Mouse (Mus musculus) C2C12 (cell line): Measurements from ENCODE around the gene 9130230L23Rik. TPM values are rescaled to one million over a fixed set of nuclear protein-coding genes. Genes with fewer than 3 reads are reported as not detected.

ENCODE experiments used
- H3K27me3 ChIP-seq: one replicate; pipeline ENCODE4 v1.6.1; 2011; ENCODE audit not compliant: control insufficient read depth, insufficient read depth, insufficient read length
- H3K36me3 ChIP-seq: one replicate; pipeline ENCODE4 v1.6.1; 2011; ENCODE audit not compliant: control insufficient read depth, insufficient read depth
- H3K4me3 ChIP-seq: one replicate; pipeline ENCODE4 v1.5.1; 2011; ENCODE audit warnings: mild to moderate bottlenecking, control low read depth; ENCODE audit not compliant: poor library complexity, insufficient read depth, severe bottlenecking
- H3K79me2 ChIP-seq: one replicate; pipeline ENCODE4 v1.6.1; 2011; ENCODE audit not compliant: control insufficient read depth, insufficient read depth
- H3K79me3 ChIP-seq: one replicate; pipeline ENCODE4 v1.6.1; 2011; ENCODE audit warnings: low read depth, control low read depth
- H3ac ChIP-seq: one replicate; pipeline ENCODE3; 2011; ENCODE audit warnings: low read depth; ENCODE audit not compliant: control insufficient read depth, insufficient read length
- CEBPB ChIP-seq: IDR thresholded peaks from one replicate; pipeline ENCODE4 v1.6.1; 2011; ENCODE audit warnings: low read depth, mild to moderate bottlenecking, control low read depth, moderate library complexity
- CTCF ChIP-seq: IDR thresholded peaks from one replicate; pipeline ENCODE4 v1.5.1; 2011; ENCODE audit not compliant: control insufficient read depth, insufficient read depth, insufficient read length
- FOSL1 ChIP-seq: IDR thresholded peaks from one replicate; pipeline ENCODE4 v1.8.0; 2011; ENCODE audit warnings: mild to moderate bottlenecking, low read length; ENCODE audit not compliant: poor library complexity, insufficient read depth, severe bottlenecking
- MAX ChIP-seq: IDR thresholded peaks from one replicate; pipeline ENCODE4 v1.6.1; 2011; ENCODE audit warnings: mild to moderate bottlenecking, control low read depth
- MYOD1 ChIP-seq: IDR thresholded peaks from one replicate; pipeline ENCODE4 v1.6.1; 2011; ENCODE audit warnings: low read depth; ENCODE audit not compliant: control insufficient read depth, insufficient read length
- MYOG ChIP-seq: IDR thresholded peaks from one replicate; pipeline ENCODE4 v1.6.1; 2011; ENCODE audit not compliant: control insufficient read depth, insufficient read length; ENCODE audit errors: extremely low read depth
- USF1 ChIP-seq: IDR thresholded peaks from one replicate; pipeline ENCODE4 v1.6.1; 2011; ENCODE audit warnings: low read depth, mild to moderate bottlenecking, control low read depth, moderate library complexity
- polyA plus RNA-seq: library from polyadenylated mRNA; unstranded; fragments of >200 nt; fragmentation: generic; extraction: Trizol; gene quantifications from one replicate; pipeline ENCODE4 v1.2.1, GENCODE M21; 2012; ENCODE audit warnings: missing spikeins

9130230L23Rik gene
- polyA plus RNA-seq, 1 experiment: not detected

- H3K79me3 ChIP-seq: no peaks in the 10 kb centered on the region
- H3K4me3 ChIP-seq: no peak overlapping the region
- no peaks in the 10 kb centered on the region for H3K36me3 ChIP-seq
- TF ChIP-seq CTCF: no peak
- TF ChIP-seq CEBPB: no peak
- no peak for TF ChIP-seq FOSL1
- TF ChIP-seq USF1: no peak
- no peak for TF ChIP-seq MYOD1
- TF ChIP-seq MAX: no peak
- no peak for TF ChIP-seq MYOG
- H3K79me2 ChIP-seq: no peaks in the 10 kb centered on the region
- no peak overlapping the region for H3ac ChIP-seq
- no peaks in the 10 kb centered on the region for H3K27me3 ChIP-seq
These were observed 2.9 kb downstream of the 9130230L23Rik start for GRCm38 (mm10) chr5:66001232-66001631.

- H3K4me3 ChIP-seq: no peak overlapping the region
- no peaks in the 10 kb centered on the region for H3K36me3 ChIP-seq
- no peaks in the 10 kb centered on the region for H3K79me3 ChIP-seq
- H3ac ChIP-seq: no peak overlapping the region
- no peaks in the 10 kb centered on the region for H3K79me2 ChIP-seq
- no peaks in the 10 kb centered on the region for H3K27me3 ChIP-seq
- TF ChIP-seq MYOD1 (no peak), USF1 (no peak), CEBPB (no peak), FOSL1 (no peak), CTCF (no peak), MAX (no peak), MYOG (no peak)
These were observed 3.4 kb downstream of the 9130230L23Rik start for GRCm38 (mm10) chr5:66000567-66001125.

GRCm38 (mm10) chr5:66000074-66000473 is 4.0 kb downstream of the 9130230L23Rik start:
- Histone ChIP-seq H3K79me2 (no peaks in the 10 kb centered on the region), H3K79me3 (no peaks in the 10 kb centered on the region), H3K4me3 (no peak overlapping the region), H3K36me3 (no peaks in the 10 kb centered on the region), H3K27me3 (no peaks in the 10 kb centered on the region), H3ac (no peak overlapping the region)
- TF ChIP-seq FOSL1 (no peak), MYOD1 (no peak), CEBPB (no peak), MYOG (no peak), USF1 (no peak), CTCF (no peak), MAX (no peak)

- no peaks in the 10 kb centered on the region for H3K27me3 ChIP-seq
- H3K4me3 ChIP-seq: no peak overlapping the region
- no peak overlapping the region for H3ac ChIP-seq
- TF ChIP-seq MAX (no peak), FOSL1 (no peak), USF1 (no peak), MYOD1 (no peak), CTCF (no peak), CEBPB (no peak), MYOG (no peak)
- no peaks in the 10 kb centered on the region for H3K36me3 ChIP-seq
- no peaks in the 10 kb centered on the region for H3K79me3 ChIP-seq
- H3K79me2 ChIP-seq: no peaks in the 10 kb centered on the region
These were observed 5.0 kb downstream of the 9130230L23Rik start for GRCm38 (mm10) chr5:65999106-65999505.

- Histone ChIP-seq H3K36me3 (no peaks in the 10 kb centered on the region), H3ac (no peak overlapping the region), H3K79me2 (no peaks in the 10 kb centered on the region), H3K27me3 (no peaks in the 10 kb centered on the region), H3K79me3 (no peaks in the 10 kb centered on the region), H3K4me3 (no peak overlapping the region)
- TF ChIP-seq CTCF (no peak), FOSL1 (no peak), MAX (no peak)
These were observed 6.3 kb downstream of the 9130230L23Rik start for GRCm38 (mm10) chr5:65997813-65998212.

DNA sequence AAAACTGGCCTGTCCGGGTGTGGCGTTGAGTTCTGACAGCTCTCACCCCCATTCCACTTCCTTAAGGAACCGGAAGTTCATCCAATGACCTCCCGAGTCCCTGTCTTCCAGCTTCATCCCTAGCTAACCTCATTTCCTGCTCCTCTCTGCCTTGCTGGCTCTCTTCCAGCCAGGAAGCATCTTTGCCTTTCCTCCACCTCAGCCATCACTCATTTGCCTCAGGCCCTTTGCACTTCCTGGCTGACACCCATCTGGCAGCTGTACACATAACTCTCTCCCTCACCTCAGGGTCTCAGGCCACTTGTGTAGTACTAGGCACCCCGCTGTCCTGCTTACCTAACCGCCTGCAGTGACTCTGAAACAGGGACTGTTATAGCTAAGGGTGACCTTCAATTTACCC is 9.4 kb downstream of the 9130230L23Rik start:
- no peaks in the 10 kb centered on the region for H3K79me3 ChIP-seq
- no peaks in the 10 kb centered on the region for H3K36me3 ChIP-seq
- no peak overlapping the region for H3K4me3 ChIP-seq
- no peak for TF ChIP-seq FOSL1
- TF ChIP-seq MYOG: no peak
- TF ChIP-seq USF1: no peak
- TF ChIP-seq CEBPB: no peak
- no peak for TF ChIP-seq MYOD1
- no peak for TF ChIP-seq MAX
- no peak for TF ChIP-seq CTCF
- H3K79me2 ChIP-seq: no peaks in the 10 kb centered on the region
- no peak overlapping the region for H3ac ChIP-seq
- no peaks in the 10 kb centered on the region for H3K27me3 ChIP-seq
